Mouse (Mus musculus) yolk sac, embryonic 10.5 days (tissue): ENCODE measurements around the gene 1700067K01Rik.

Source experiments
- DNase-seq: peaks from one replicate; pipeline ENCODE4 v3.0.0-alpha.2; 2017; ENCODE audit warnings: low spot score

The 1700067K01Rik gene

DNA sequence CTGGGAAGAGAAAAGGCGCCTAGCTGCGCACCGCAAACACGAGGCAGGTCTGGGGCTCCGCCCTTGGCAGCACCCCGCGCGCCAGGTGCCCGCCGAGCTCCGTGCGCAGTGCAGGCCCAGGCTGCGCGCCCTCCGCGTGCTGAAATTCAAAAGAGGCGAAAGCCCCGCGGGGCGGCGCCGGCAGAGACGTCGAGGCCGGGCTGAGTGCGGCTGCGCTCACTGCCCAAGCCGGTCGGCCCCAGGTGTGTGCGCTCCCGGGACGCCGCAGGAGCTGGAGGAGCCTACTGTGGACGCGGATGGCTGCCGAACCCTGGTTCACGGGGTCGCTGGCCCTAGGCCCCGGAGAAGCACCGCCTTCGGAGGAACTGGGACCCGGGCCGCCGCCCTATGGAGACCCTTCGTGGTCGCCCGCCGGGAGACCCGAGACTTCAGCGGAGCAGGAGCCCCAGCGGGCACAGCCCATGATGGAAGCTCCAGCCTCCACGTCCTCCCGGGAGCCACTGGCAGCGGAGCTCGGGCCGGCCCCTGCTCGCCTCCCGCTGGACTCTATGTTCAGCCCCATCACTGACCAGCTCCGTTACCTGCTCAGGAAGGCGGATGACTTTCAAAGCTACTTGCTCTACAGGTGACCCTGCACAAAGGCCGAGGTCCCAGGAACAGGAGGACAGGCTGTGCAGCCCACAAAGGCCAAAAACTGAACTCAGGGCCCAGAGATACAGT lies at the start of gene 1700067K01Rik:
1700067K01Rik (plus strand) TSS at position 222 of the 720 bp plus-strand sequence.
- DNase-seq = no peak

DNA sequence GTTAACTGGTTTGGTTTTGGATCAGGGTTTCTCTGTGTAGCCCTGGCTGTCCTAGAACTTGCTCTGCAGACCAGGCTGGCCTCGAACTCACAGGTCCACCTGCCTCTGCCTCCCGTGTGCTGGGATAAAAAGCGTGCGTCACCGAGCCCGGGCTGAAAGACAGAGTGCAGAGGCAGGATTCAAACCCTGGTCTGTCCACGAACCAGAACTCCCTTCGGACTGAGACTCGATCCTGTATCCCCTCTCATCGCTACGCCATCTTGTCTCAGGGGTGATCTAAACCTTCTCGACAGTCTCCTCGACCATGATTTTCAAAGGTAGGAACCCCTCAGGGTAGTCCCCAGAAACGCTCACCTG lies 46.6 kb upstream of the 1700067K01Rik start:
- no peak for DNase-seq

DNA sequence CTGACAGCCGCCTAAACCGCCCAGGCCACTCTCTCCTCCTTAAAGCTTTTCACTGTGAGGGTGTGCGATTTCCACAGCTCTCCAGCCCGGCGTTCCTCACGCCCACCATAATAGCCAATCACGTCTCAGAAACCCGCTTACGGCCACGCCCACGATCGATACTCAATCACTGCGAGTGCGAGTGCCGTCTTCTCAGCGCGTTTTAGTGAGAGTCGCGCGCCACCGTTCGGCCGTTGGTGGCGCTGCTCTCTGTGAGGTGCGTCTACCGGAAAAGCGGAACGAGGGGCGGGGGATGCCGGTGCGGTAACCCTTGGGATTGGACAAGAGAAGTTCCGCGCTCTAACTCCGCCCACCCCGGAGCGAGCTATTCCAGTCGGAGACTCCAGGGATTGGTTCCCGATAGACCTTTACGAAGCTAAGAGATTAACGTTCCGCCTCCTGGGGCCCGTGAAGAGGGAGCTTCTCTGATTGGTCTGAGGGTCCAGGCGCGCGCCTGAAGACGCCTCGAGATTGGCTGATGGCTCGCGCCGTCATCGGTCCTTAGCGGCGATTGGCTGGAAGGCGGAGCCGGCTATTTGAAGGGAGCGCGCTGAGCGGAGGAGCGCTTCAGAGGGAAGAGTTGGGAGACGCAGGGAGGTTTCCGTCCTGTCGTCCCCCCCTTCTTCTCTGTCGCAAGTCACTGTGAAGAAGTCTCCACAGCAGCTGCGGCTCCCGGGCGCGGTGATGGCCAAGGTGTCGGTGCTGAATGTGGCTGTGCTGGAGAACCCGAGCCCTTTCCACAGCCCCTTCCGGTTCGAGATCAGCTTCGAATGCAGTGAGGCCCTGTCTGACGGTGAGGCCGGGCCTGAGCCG lies 46.0 kb upstream of the 1700067K01Rik start, which contains the start of the genes Gm10644 and Asf1b:
Gm10644 (minus strand) TSS at position 100 of the 852 bp plus-strand sequence.
Asf1b (plus strand) TSS at position 402 of the 852 bp plus-strand sequence.
- peak; percentile 100 for DNase-seq

DNA sequence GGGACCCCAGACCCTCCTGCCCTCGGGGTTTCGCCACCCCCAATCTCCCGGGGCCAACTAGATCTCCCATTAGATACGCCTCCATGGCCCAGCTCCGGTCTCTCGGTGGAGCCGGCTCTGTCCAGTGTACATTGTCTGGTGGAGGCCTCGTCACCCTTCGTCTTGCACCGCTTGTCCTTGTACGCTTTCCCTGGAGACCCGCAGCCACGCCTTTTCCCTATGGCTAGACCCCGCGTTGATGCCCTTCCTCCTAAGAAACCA lies 45.4 kb upstream of the 1700067K01Rik start:
- no peak for DNase-seq

DNA sequence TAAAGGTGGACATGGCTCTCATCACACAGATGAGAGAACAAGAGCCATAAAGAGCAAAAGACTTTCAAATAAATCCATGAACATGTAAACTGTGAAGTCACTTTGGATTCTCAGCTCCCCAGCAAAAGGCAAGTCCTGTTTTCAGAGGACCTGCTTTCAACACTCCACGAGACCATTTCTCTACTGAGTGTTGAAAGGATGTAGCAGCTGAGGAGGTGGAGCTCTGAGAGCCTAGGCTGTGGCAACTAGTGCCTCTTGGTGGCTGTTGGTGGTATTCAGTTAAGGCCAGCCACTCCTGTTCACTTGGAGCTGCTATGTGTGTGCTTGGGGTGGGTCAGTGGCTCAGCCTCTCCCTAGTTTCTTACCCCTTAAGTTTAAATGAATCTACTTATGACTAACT lies 44.5 kb upstream of the 1700067K01Rik start:
- no peak for DNase-seq

DNA sequence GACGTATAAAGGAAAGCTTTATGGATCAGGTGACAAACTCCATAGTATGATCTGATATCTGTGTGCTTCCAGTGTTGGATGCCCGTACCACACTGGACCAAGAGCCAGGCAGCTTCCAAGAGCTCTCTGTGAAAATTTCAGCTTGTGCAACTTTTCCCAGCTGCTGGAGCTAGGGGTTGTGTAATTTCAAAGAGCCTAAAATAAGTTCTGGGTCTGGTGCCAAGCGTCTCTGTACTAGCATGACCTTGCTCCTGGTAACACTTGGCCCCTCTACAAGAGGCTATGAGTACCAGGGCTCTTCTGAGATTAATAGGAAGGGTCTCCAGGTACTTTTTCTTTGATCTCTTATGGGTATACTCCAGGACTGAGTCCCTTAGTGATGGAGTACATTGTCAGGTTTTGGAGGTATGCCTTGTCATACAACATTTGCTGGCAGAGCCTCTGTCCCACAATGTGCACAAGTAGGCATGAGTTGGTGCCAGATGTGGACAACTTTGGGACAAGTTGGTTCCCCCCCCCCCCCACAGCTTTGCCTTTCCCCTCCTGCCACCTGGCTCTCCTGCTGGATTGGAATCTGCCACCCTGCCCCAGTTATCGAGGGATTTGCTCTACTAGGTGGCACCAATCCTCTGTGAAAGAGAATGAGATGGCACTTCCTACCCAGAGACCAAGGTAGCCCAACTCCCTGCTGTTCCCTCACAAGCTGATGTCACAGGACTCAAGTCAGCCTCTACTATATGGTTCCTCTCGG lies 37.1 kb upstream of the 1700067K01Rik start:
- DNase-seq = no peak

DNA sequence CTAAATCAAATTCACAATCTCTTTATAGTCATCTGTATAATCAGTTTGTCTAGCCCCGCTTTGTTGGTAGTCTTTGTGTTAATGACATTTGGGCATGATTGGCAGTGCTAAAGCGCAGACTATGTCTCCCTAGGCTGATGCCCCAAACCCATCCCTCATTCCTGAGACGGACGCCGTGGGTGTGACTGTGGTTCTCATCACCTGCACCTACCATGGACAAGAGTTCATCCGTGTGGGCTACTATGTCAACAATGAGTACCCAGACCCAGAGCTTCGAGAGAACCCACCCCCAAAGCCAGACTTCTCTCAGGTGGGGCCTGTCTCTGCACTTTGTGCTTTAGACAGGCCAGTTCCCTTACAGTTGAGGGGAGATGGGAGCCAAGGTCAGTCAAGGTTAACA lies 33.6 kb upstream of the 1700067K01Rik start:
- no peak for DNase-seq

DNA sequence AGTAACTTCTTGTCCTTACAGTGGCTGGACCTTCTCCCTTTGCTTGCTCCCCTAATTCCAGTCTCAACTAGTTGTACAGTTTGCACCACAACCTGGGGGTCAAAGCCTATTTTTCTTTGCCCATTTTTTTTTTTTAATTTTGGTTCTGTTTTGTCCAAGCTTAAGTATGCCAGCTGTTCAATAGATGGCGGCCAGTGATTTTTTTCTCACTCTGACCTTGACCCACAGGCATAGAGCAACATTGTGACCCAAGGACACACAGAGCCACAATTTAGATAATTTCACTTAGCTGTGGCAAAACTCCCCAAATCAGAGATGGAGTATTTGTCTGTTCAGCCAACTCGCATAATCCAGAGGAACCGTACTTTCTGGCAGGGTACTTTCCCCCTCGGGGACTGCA lies 30.2 kb upstream of the 1700067K01Rik start:
- no peak for DNase-seq

DNA sequence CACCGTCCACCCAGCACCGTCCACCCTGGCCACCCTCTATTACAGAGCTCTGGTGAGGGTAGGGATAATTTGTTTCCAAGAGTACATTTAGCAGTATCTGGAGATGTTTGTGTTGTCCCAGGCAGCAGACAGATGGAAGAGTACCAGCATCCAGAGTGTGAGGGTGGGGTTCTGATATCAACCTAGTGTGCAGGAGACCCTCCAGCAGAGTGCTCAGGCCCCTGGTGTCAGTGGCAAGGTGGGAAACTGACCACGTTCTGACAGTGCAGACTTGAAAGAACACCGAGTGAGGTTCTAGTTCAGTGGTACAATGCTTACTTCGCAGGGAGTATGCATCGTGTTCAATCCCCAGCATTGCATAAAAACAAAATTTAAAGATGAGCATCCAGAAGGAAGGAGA lies 29.6 kb upstream of the 1700067K01Rik start:
- DNase-seq = no peak

DNA sequence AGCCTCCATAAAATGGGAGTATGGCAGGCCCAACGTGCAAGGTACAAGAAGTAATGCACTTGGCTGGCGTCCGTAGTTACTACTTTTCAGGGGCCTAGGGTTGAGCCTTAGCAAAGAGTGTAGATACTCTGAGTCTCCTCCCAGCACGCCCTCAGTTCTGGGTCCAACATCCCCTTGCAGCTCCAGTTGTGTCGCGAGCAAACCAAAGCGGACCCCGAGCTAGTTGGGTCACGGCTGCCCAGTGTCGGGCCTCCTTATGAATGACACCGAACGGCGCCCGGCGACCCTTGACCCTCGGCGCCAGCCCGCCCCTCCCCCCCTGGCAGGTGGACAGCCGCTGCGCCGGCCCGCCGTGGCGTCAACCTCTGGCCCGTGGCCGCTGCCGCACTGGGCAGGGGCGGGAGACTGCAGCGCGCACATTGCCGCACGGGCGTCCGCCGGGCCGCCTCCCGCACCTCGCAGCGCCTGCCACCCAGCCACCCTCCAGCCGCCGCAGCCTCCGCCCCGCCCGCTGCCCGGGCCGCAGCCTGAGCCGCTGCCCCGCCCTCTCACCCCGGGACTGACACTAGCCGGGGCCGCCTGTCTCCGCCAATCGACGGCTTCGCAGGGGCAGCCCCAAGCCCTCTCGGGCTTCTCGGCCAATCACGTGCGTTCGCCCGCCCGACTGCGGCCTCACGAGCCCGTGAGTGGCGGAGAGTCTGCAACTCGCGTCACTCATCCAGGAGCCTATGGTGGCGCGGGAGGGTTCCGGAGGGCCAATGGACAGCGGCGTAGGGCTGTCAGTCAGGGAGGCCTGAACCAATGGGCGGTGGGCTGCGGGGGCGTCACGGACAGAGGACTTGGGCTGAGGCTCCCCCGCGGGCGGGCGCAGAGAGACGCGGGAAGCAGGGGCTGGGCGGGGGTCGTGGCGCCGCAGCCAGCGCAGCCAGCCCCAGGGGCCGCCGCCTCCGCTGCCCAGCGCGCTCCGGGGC lies 28.9 kb upstream of the 1700067K01Rik start, which contains the start of gene Prkaca:
Prkaca (plus strand) TSS at position 844 of the 971 bp plus-strand sequence.
- DNase-seq = peak; percentile 99

DNA sequence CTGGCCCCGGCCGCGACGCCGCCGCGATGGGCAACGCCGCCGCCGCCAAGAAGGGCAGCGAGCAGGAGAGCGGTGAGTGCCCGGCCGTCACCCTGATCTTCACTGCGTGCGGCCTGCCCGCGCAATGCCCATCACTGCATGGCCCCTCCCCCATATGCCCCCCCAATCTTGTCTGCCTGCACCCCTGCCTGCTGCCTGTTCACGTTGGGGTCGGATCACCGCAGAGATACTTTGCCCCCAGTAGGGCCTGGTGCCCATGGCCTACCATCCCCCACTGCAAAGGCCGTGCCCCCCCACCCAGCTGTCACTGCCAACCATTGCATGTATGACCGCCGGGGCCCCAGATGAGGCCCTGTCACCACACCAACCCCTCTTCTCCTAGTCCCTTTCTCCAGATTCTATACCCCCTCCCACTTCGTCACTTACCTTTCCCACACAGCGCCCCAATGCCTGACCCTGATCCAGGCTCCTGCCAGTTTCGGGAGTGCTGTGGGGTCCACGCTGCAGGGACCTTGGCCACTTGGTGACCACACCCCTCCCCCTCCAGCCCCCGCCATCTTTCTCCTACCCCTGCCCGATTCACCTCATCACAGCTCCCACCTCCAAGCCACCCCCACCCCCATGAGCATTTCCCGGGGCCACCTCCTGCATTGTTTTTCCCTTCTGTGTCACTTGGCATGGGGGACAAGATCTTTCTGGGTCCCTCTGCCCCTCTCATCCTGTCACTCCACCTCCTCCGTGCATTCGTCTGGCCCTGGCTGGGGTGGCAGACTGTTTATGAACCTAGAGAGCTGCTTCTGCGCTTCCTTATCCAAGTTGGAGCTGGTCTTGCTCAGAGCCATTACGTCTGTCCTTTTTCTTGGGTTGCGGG lies 27.9 kb upstream of the 1700067K01Rik start:
- DNase-seq = peak; percentile 24

DNA sequence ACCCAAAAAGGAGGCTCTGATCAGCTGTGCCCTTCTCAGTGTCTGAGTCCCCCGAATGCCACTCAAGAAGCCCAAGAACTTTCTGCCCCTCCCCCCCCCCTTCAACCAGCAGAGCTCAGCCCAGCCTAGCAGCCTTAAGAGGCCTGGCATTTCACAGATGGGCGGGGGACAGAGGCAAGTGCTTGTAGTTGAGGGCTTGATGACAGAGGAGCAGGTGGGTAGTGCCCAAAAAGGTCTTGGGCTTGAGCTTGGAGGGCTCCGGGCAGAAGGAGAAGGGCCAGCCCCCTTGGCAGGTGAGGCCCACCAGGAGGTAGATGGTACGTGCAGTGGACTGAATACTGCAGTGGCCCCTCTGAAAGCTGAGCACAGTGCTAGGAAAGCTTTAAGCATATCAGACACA lies 26.8 kb upstream of the 1700067K01Rik start:
- no peak for DNase-seq

DNA sequence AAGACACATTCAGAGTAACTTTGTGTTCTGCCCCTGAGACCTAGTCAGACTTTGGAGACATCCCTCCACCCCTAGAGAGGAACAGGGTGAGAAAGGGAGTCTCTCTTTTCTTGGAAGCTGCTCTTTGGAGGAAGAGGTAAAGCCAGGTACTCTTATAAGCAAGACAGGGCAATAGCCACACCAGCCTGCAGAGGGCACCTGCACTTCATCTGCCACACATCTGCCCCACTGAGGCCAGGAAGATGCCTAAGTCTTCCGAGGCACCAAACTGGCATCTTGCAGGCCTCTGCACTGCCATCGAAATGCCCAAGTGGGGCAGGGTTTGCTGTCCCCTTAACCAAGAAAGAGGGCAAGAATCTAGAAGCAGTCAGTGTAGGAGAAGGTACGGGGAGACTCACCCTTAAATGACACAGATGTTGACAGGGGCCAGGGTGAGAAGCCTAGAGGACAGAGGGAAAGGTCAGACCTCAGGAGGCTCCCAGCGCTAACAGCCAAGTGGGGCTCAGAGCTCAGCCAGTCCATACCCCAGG lies 25.1 kb upstream of the 1700067K01Rik start:
- no peak for DNase-seq

DNA sequence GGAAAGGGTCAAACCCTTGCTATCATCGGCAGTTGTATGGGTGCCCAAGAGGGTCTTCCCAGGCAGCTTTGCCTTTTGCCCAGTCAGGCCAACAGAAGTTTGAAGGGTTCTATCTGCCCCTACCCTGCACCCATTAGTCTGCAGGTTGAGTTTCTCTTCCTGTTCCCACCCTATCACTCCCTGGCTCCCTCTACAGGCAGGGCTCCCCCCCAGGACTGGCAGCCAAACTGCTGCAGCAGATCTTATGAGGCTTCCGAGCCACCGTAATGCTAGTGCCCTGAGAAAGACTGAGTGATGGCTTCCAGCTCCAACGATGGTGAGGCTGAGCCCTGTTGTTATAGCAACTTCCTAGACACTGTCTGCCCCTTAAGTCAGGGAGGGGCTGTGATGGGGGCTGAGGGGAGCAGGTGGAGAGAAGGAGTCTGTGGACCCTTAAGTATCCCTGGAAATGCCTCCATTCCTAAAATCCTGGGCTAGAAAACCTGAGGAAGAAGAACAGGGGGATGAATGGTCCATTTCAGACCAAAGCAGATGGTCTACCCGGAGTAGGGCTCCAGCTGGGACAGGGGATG lies 24.4 kb upstream of the 1700067K01Rik start:
- no peak for DNase-seq

DNA sequence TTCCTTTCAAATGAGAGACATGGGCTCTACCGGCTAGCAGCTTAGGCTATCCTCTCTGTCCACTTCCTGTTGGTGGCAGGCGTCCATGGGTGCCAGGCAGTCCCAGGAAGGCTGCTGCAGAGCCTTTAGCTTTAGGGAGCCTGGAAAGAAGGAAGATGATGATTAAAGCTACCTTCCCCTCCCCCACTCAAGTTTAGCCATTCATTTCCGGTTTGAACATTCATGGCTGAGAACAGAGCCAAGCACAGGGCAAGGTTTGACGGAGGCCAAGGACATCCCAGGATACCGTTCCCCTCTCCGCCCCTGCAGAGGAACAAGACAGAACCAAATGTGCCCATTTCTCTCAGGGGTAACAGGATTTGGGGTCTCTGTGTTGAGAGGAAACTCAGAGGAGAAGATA lies 23.7 kb upstream of the 1700067K01Rik start:
- no peak for DNase-seq

DNA sequence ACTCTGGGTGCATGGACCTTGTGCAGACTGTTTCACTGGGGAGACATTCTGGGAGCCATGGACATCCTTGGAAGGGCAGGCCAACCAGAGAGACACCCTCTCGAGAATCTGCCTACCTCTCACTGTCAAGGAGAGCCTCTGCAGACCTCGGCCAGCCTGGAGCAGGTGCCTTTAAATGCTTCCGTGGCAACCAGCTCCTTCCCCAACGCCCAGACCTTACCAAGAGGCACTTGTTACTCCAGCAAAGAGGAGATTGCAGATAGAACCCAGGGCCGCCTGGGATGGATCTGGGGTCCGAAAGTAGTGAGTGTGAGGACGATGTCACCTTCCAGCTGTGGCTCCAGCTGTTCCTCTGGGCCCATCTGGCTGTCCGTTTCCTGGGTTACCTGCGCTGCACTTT lies 23.1 kb upstream of the 1700067K01Rik start:
- DNase-seq = no peak

DNA sequence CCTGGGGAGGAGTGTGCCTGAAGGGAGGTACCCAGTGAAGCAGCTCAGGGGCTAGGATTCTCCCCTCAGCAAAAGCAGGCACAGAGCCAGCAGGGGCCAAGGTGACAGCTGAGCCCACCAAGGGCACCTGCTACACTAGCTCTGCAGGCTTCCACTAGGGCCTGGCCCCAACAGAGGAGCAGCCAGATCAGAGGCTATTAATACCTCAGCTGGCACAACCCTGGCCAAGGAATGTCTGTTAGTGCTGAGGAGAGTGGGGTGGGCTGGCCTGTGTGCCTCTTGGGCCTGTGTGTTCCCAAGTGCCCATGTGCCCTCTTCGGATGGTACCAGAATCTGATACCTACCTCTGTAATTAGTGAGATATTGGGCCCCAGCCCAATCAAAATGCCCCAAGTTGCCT lies 21.1 kb upstream of the 1700067K01Rik start:
- no peak for DNase-seq

DNA sequence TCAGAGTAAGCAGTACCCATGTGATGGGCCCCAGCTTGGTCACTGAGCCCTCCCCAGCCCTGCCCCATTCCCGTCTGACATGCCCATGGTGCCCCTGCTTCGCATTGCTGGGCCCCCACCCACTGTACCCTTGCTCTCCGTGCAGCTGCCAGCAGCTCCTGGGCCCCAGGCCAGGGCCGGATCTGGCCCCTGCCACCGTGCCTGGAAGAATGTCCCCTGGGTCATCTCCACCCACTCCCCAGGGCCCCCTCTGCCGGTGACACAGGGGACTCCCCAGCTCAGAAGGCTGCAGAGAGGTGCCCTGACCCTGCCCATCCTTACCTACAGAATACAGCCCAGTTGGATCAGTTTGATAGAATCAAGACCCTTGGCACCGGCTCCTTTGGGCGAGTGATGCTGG lies 20.5 kb upstream of the 1700067K01Rik start:
- DNase-seq = no peak

DNA sequence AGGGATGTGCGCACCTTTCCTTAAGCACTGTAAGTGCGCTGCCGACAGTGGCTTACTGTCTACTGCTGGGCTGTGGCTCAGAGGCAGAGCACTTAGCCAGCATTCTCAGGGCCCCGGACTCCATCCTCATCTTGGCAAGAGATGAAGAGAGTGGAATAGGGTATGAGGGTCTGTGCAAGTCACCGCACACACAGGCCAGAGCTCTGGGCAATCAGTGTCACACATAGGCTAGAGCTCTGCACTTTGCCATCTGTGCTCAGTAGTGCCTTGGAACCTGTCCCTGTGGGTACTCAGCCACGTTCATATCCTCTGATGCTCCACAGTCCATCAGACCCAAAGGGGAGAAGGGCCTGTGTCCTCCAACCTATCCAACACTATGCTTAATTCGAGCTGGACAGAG lies 19.8 kb upstream of the 1700067K01Rik start:
- no peak for DNase-seq

DNA sequence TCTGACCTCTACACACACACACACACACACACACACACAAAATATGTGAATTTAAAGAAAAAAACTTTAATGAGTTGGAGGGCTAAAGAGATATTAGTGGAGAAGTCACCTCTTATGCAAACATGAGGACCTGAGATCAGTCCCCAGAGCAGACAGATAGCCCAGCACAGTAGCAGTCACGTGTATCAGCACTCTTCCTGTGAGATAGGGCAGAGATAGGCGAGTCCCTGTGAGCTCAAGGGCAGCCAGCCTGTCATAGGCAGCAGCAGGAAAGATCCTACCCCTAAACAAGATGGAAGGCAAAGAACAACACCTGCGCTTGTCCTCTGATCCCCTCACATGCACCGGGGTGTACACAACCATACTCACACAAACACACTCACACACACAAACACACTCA lies 18.9 kb upstream of the 1700067K01Rik start:
- DNase-seq = no peak
